Mouse (Mus musculus): Measurements from ENCODE around the gene Slc34a3.
"Not testable (repeated sequence)": the region's sequence is repeated elsewhere in the genome, so short reads cannot be mapped to it uniquely, and the experiment has no call there.

Slc34a3 gene

GRCm38 (mm10) chr2:25234050-25234449 lies at the start of gene Slc34a3:
Gene Slc34a3 (minus strand): TSS chr2:25234364.
- in situ Hi-C loops (cut with MboI; ENCODE audit: low sequenced_read_pairs), result no loop called here

DNA sequence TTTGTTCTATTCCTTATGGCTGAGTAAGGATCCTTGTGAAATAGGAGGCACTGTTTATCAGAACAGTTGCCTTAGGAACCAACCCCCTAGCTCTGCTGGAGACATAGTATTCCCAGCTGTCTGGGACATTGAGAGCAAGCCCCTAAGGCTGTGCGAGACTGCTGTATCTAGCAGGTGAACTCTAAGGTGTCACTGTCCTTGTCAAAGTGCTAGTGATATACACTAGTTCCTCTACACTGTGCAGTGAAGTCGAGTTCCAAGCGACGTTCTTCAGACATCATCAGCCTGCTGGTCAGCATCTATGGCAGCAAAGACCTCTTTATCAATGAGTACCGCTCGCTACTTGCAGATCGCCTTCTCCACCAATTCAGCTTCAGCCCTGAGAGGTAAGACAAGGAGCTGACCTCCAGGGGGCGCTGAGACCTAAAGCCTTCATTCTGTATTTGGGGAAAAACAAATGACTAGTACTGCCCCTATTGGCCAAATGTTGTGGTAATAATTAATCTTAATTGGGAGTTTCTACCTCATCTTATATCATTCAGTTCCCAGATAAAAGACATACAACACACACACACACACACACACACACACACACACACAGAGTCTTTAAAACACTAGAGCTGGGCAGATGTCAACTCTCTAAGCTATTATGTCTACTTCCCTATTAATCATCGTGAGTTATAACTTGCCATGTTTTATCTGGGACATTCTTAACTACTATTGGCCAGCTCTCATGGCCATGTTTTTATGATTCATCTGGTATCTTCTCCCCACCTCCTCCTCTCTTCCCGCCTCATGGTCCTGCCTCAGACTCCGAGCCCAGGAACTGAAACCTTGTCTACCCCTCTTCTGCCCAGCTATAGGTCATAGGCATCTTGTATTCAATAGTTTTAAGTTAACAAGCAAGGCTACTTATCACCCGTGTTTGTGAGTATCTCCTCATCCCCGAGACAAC lies 45.0 kb upstream of the Slc34a3 start:
- in situ Hi-C loops (cut with MboI; ENCODE audit: low sequenced_read_pairs), result no loop called here

- in situ Hi-C loops (cut with MboI; ENCODE audit: low sequenced_read_pairs), result no loop called here
Observed at GRCm38 (mm10) chr2:25273010-25273409, 38.8 kb upstream of the Slc34a3 start.

GRCm38 (mm10) chr2:25272515-25272914 lies 38.4 kb upstream of the Slc34a3 start:
- in situ Hi-C loops (cut with MboI; ENCODE audit: low sequenced_read_pairs), result no loop called here

- in situ Hi-C loops (cut with MboI; ENCODE audit: low sequenced_read_pairs), result no loop called here
Observed at GRCm38 (mm10) chr2:25271827-25272511, 37.8 kb upstream of the Slc34a3 start, which contains the start of the genes Ssna1 and Anapc2. Gene Ssna1 (minus strand): TSS chr2:25272438. Gene Anapc2 (plus strand): TSS chr2:25272478.

- in situ Hi-C loops (cut with MboI; ENCODE audit: low sequenced_read_pairs), result no loop called here
Observed at GRCm38 (mm10) chr2:25267746-25268309, 33.7 kb upstream of the Slc34a3 start.

- in situ Hi-C loops (cut with MboI; ENCODE audit: low sequenced_read_pairs), result no loop called here
Observed at GRCm38 (mm10) chr2:25267241-25267640, 33.1 kb upstream of the Slc34a3 start.

- in situ Hi-C loops (cut with MboI; ENCODE audit: low sequenced_read_pairs), result no loop called here
Observed at GRCm38 (mm10) chr2:25266720-25267119, 32.6 kb upstream of the Slc34a3 start.

- in situ Hi-C loops (cut with MboI; ENCODE audit: low sequenced_read_pairs), result no loop called here
Observed at GRCm38 (mm10) chr2:25265897-25266656, 31.9 kb upstream of the Slc34a3 start.

DNA sequence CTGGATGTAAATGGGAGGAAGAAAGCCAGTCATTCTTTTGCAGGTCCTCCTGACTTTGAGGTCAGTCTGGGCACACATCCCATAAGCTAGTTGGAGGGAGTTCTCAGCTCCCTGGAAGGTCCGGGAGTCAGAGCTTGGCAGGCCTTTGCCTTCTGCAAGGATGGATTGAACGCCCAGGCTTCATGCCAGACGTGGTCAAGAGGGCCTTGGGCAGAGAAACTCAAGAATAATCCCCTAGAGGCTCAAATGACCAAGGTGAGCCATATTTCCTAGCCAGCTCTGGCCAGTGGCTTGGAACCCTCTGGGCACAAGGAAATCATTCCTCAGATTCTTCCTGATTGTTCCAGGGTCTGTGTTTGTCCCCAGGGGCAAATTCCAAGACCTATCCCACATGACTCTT lies 30.7 kb upstream of the Slc34a3 start:
- in situ Hi-C loops (cut with MboI; ENCODE audit: low sequenced_read_pairs), result no loop called here

DNA sequence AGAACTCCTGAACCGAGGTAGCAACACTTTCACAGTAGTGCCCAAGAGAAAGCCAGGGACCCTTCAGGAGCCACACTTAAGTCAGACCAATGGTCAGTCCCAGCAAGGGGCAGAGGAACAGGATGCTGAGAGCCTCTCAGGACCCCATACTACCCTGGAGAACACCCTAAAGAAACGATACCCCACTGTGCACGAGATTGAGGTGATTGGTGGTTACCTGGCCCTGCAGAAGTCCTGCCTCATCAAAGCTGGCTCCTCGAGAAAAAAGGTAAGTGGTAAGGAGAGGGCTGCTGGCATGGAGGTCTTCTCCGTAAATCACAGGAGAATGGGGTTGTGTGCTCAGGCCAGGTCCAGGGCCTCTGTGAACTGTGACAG lies 30.1 kb upstream of the Slc34a3 start:
- in situ Hi-C loops (cut with MboI; ENCODE audit: low sequenced_read_pairs), result no loop called here

DNA sequence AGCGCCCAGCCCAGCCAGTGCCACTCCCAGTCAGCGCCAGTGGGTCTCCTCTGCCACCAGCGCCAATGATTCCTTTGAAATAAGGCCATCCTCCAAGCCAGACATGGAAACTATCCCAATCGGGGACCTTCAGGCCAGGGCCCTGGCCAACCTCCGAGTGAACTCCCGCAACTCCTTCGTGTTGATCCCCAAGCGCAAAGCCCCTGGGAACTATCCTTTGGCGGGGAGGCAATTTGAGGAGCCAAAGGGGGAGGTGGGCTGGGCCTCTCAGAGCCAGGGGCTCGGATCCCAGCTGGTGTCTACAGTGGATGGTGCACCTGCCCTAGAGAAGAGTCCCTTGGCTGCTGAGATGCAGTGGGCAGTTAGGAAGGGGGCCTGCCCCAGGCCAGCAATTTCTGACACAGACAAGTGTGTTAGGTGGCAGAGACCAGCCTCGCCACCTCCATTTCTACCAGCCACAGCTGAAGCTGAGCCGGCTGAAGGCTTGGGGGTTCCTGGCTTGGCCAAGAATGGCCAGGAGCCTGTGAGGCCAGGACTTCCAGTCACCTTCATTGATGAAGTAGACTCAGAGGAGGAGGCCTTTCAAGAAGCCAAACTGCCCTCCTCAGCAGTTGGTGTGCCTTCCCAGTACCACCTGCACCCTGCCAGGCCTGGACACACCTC lies 29.6 kb upstream of the Slc34a3 start:
- in situ Hi-C loops (cut with MboI; ENCODE audit: low sequenced_read_pairs), result no loop called here

- in situ Hi-C loops (cut with MboI; ENCODE audit: low sequenced_read_pairs), result no loop called here
Observed at GRCm38 (mm10) chr2:25262795-25263622, 28.8 kb upstream of the Slc34a3 start.

DNA sequence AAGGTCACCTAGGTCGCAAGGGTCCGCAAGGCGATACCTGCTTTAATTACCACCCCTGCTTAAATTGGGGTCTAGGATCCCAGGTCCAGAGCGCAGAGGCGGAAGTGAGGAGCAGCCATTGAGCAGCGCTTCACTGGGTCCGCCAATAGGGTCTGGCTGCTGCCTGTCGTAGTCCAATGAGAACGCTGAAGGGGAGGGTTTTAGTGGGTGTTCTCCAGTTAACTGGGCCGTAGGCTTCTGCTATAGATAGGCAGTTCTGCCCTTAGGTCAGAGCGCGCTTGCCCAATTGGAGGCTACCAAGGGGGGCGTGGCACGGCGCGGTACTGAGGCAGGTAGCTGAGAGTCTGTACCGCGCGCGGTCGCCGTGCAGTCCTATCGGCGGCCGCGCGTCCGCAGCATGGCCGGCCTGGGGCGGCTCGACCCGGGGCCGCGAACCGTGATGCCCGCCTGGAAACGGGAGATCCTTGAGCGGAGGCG lies 28.2 kb upstream of the Slc34a3 start, which contains the start of gene Tprn:
Gene Tprn (plus strand): TSS at position 328 of the 477 bp plus-strand sequence.
- in situ Hi-C loops (cut with MboI; ENCODE audit: low sequenced_read_pairs), result no loop called here

DNA sequence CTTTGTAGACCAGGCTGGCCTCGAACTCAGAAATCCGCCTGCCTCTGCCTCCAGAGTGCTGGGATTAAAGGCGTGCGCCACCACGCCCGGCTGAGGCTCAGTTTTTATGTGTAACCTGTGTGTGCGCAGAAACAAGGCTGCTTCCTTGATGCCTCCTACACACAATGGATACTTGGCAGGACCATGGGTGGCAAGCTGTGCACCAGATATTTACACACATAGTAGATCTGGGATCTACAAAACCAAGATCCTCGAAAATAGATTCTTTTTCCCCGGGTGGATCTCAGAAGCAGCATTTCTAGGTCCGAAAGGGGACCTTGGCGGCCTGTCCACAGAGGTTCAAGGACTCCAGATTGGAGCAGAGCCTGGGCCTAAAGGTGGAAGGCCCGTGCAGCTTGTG lies 27.7 kb upstream of the Slc34a3 start:
- in situ Hi-C loops (cut with MboI; ENCODE audit: low sequenced_read_pairs), result no loop called here

DNA sequence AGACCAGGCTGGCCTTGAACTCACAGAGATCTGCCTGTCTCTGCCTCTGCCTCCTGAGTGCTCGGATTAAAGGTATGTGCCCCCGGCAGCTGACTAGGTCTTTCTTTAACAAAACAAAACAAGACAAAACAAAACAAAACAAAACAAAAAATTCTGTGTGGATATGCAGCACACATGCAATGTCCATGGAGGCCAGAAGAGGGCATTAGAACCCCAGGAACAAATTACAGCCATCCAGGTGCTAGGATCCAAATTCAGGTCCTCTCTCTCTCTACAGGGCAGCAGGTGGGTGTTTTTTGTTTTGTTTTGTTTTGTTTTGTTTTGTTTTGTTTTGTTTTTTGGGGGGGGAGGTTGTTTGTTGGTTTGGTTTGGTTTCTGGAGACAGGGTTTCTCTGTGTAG lies 24.7 kb upstream of the Slc34a3 start:
- in situ Hi-C loops (cut with MboI; ENCODE audit: low sequenced_read_pairs), result no loop called here

- in situ Hi-C loops (cut with MboI; ENCODE audit: low sequenced_read_pairs), result not testable (repeated sequence)
Observed at GRCm38 (mm10) chr2:25257250-25257649, 23.1 kb upstream of the Slc34a3 start.

GRCm38 (mm10) chr2:25256443-25257109 lies 22.4 kb upstream of the Slc34a3 start:
- in situ Hi-C loops (cut with MboI; ENCODE audit: low sequenced_read_pairs), result not testable (repeated sequence)

Data from CH12F3 (cell line).